Mouse (Mus musculus): ENCODE data around the gene Fbxo24.

DNA sequence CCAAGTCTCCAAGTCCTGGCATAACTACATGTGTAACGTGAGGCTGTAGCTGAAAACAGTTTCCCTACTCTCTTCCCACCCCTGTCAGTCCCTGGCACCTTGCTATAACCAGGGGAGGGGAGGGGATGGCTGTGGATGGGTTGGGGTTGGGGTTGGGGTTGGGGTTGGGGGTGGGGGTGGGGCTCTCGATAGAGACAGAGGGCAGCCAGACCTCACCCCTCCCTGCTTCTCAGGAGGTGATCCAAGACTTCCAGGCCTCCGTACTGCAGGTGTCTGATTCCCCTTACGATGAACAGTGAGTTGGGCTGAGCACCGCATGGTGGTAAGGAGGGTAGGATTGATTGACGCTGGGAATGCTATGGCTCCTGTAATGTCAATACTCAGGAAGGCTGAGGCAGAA lies 63.1 kb downstream of the Fbxo24 start:
- no peak for TF ChIP-seq CTCF (IDR thresholded peaks at IDR 0.05; ENCODE audit: extremely low read depth, insufficient read depth, insufficient read length, insufficient replicate concordance)
- TF ChIP-seq POLR2A (IDR thresholded peaks at IDR 0.05; ENCODE audit: low read depth, low read length), result no peak

Measured in spleen, adult 2 months (tissue).